Mouse (Mus musculus): ENCODE results near the gene Nfx1. TPM values are rescaled to one million over a fixed set of nuclear protein-coding genes. Genes with fewer than 3 reads are reported as not detected.

Gene Nfx1
- polyA plus RNA-seq, 1 experiment, result 50.8 TPM

GRCm38 (mm10) chr4:41055111-41055510, 84.4 kb downstream of the Nfx1 start:
- TF ChIP-seq GATA1 (IDR thresholded peaks at IDR 0.05; ENCODE audit: low read length), result no peak

DNA sequence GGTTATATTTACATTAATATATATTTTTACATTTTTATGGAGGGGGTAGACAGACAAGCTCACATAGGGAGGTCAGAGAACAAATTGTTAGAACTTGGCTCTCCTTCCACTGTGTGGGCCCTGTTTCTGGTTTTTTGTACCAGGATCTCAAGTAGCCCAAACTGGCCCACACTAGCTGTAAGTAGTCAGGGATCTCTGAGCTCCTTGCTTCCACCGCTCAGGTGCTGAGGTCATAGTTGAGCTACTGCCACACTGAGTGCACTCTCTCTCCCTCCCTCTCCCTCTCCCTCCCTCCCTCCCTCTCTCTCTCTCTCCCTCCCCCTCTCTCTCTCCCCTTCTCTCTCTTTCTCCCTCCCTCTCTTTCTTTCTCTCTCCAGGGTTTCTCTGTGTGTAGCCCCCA, 85.5 kb downstream of the Nfx1 start:
- TF ChIP-seq GATA1 (IDR thresholded peaks at IDR 0.05; ENCODE audit: low read length), result no peak

GRCm38 (mm10) chr4:41056742-41057332, 86.1 kb downstream of the Nfx1 start:
- TF ChIP-seq GATA1 (IDR thresholded peaks at IDR 0.05; ENCODE audit: low read length), result no peak

DNA sequence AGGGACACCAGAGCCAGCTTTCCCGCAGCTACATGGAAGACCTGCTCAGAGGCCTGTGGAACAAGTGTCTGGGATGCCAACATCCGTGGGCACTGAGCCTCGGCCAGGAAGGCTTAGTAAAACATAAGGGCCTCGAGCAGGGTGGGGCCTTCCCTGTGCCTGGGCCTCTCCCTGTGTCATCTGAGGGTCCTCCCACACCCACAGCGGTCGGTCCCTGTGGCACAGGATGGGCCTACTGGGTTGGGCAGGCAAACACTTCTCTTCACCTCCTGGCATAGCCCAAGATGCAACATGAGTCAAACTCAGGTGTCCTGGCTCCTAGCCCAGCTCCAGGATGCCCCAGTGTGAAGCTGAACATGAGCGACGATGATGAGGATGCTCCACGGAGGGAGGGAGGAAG, 86.7 kb downstream of the Nfx1 start:
- TF ChIP-seq GATA1 (IDR thresholded peaks at IDR 0.05; ENCODE audit: low read length), result no peak

DNA sequence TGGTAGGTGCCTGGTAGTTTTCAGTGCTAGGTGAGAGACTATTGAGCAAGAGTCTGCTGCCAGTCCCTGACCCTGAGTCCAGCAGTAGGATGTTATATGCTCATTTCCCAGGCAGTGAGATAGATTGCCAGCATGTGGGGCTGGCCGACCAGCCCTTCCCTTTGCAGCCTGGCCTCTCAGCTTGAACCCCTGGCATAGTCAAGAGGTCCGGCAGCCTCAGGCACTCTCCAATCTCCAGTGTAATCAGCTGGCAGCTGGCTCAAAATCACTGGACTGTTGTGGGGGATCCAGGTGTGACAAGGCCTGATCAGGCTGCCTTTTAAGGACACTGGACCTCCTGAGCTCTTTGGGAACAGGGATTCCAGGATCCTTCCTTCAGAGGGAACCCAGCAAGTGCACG, 92.6 kb downstream of the Nfx1 start:
- TF ChIP-seq GATA1 (IDR thresholded peaks at IDR 0.05; ENCODE audit: low read length), result no peak

- TF ChIP-seq GATA1 (IDR thresholded peaks at IDR 0.05; ENCODE audit: low read length), result no peak
These were observed 93.4 kb downstream of the Nfx1 start for GRCm38 (mm10) chr4:41063894-41064673.

GRCm38 (mm10) chr4:41065196-41065595, 94.5 kb downstream of the Nfx1 start:
- no peak for TF ChIP-seq GATA1 (IDR thresholded peaks at IDR 0.05; ENCODE audit: low read length)

DNA sequence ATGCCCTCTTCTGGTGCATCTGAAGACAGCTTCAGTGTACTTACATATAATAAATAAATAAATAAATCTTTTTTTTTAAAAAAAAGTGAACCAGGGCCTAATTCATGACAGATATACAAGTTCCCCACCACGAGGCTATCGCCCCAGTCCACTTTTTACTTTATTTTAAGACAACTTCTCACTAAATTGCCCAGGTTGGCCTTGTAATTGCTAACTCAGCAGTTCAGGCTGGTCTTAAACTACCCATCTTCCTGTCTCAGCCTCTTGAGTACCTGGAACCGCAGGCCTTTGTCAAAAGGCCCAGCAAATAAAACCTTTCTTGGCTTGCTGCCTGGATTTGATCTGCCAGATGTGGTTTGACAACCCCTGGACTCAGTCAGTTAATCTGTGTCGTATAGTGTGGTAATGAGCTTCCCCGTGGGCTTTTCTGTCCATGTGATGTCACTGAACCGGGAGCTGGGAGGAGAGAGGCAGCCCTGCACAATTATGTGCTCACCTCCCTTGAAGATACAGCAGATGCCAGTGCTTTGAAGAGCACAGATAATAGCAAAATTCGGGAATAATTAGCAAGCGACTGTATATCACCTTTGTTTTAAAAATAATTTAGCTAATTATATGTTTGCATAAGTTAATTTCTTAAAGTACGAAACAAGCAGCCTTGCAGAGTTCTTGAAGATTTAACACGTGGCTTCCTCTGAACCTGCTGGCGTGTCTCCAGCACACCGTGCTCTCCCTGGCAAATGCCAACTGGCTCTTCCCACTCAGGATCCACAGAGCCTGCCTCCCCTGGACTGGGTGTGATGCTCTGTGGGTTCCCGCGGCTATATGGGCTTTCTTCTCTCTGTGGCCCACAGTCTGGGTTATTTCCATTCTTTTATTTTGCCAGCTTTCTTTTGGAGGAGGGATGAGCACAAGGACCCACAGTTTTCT, 101.1 kb downstream of the Nfx1 start:
- TF ChIP-seq GATA1 (IDR thresholded peaks at IDR 0.05; ENCODE audit: low read length), result no peak

DNA sequence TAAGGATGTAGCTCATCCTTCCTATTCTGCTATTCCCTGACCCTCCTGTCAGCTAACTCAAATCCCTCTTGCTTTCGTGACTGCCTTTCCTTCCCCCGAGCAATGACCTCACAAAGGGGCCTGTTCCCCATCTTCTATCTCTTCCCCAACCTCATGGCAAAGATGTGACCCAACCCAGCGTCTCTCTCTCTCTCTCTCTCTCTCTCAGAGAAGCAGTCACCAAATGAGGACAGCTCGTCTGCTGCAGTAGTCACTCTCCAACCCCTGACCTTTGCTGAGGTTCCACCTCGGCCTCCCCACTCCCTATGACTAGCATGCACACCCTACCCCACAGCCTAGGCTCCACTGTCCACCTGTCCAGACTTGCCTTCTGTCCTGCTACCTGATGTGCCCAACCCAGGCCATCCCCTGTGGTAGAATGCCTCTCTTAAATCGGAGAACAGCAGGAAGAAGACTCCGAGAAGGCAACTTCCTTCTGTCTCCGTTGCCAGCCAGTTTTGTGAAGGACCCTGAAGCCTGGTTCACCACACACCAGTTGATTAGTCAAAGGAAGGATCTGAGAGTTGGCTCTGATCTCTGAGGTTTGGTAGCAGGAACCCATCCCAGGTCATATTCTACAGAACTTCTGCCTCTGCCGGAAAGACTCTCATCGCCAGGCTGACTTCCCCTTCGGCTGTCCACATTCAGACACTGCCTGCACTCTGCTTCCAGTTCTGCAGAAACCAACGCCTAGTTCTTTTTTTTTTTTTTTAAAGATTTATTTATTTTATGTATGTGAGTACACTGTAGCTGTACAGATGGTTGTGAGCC, 102.5 kb downstream of the Nfx1 start:
- TF ChIP-seq GATA1 (IDR thresholded peaks at IDR 0.05; ENCODE audit: low read length), result no peak

DNA sequence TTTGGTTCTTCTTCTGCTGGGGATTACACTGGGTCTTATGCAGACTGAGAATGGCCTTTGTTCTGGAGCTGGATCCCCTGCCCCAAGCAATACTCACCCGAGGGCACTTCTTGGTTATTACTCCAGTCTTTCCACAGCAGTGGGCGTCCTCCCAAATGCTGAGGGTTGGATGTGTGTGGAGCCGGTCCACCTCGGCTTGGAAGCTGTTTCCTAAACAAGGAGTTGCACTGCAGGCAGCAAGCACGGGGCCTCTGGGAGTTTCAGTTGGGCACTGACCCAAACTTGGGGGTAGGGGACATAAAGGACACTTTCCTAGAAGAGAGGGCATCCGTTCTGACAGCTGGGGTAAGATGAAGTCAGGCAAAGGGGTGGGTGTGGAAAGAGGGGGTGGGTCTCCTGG, 103.8 kb downstream of the Nfx1 start:
- TF ChIP-seq GATA1 (IDR thresholded peaks at IDR 0.05; ENCODE audit: low read length), result no peak

Other genes starting within 250 kb of the Nfx1 start
- 172 and 264 TPM in 2 replicates for gene Dnaja1, start 248.8 kb upstream of the Nfx1 start, polyA plus RNA-seq (2012)
- 5.9 and 6.2 TPM in 2 replicates for gene Smu1, start 213.0 kb upstream of the Nfx1 start, polyA plus RNA-seq (2012)
- gene B4galt1, start 116.9 kb upstream of the Nfx1 start, polyA plus RNA-seq (2012), result 29.2 and 29.9 TPM in 2 replicates
- gene Spink4, start 50.9 kb upstream of the Nfx1 start, polyA plus RNA-seq (2012), result not detected in 2 replicates
- 454 and 555 TPM in 2 replicates for gene Bag1, start 22.6 kb upstream of the Nfx1 start, polyA plus RNA-seq (2012)
- gene Chmp5, start 22.5 kb upstream of the Nfx1 start, polyA plus RNA-seq (2012), result 1.4 and 1.5 TPM in 2 replicates
- not detected in 2 replicates for gene Aqp7, start 77.2 kb downstream of the Nfx1 start, polyA plus RNA-seq (2012)
- 2.9 and 4.0 TPM in 2 replicates for gene Aqp3, start 127.3 kb downstream of the Nfx1 start, polyA plus RNA-seq (2012)
- 88.4 and 103 TPM in 2 replicates for gene Nol6, start 153.5 kb downstream of the Nfx1 start, polyA plus RNA-seq (2012)
- gene Ube2r2, start 164.8 kb downstream of the Nfx1 start, polyA plus RNA-seq (2012), result 43.6 and 45.9 TPM in 2 replicates

Data from G1E-ER4 (cell line).